Mouse (Mus musculus) ES-Bruce4 (cell line): ENCODE measurements around the gene Tuba1a. TPM values are rescaled to one million over a fixed set of nuclear protein-coding genes. Genes with fewer than 3 reads are reported as not detected.

ENCODE experiments used
- H3K27ac ChIP-seq: 2 replicates; pipeline ENCODE4 v1.5.1; 2012; ENCODE audit warnings: low read length, inconsistent platforms; ENCODE audit not compliant: insufficient read depth
- H3K27me3 ChIP-seq: 2 replicates; pipeline ENCODE4 v1.6.1; 2012; ENCODE audit warnings: mild to moderate bottlenecking, low read length, inconsistent platforms; ENCODE audit not compliant: control insufficient read depth, poor library complexity, insufficient read depth, severe bottlenecking
- H3K36me3 ChIP-seq: 2 replicates; pipeline ENCODE4 v1.6.1; 2012; ENCODE audit warnings: inconsistent platforms, mild to moderate bottlenecking, low read length, moderate library complexity; ENCODE audit not compliant: control insufficient read depth, poor library complexity, insufficient read depth, severe bottlenecking
- H3K4me1 ChIP-seq: one replicate; pipeline ENCODE4 v1.8.1; 2011; ENCODE audit warnings: low read length; ENCODE audit not compliant: control insufficient read depth, insufficient read depth
- H3K4me3 ChIP-seq: 2 replicates; pipeline ENCODE4 v1.5.1; 2011; ENCODE audit warnings: low read depth, mild to moderate bottlenecking, low read length
- H3K9ac ChIP-seq: 2 replicates; pipeline ENCODE4 v1.6.1; 2012; ENCODE audit warnings: low read depth, mild to moderate bottlenecking, inconsistent platforms; ENCODE audit not compliant: poor library complexity, severe bottlenecking
- H3K9me3 ChIP-seq: replicated peaks from 2 replicates; pipeline ENCODE4 v1.6.1; 2012; ENCODE audit warnings: mild to moderate bottlenecking, low read length, inconsistent platforms; ENCODE audit not compliant: control insufficient read depth, poor library complexity, insufficient read depth, severe bottlenecking
- CTCF ChIP-seq: IDR thresholded peaks from one replicate; pipeline ENCODE4 v1.8.1; 2011; ENCODE audit warnings: low read depth, low read length
- EP300 ChIP-seq: IDR thresholded peaks from 2 replicates; pipeline ENCODE4 v1.6.1; 2011; ENCODE audit warnings: low read depth, low read length; ENCODE audit not compliant: insufficient read depth
- POLR2A ChIP-seq: IDR thresholded peaks from one replicate; pipeline ENCODE4 v1.8.1; 2011; ENCODE audit warnings: low read length; ENCODE audit not compliant: insufficient read depth
- polyA plus RNA-seq: library from polyadenylated mRNA; stranded (reverse); fragments of >200 nt; gene quantifications from 2 replicates; pipeline ENCODE4 v1.2.4, GENCODE M21; 2011; ENCODE audit warnings: low read depth; ENCODE audit not compliant: missing spikeins, insufficient read depth, insufficient read length

Gene Tuba1a
- polyA plus RNA-seq, 1 experiment = 700 TPM

- no peaks in the 10 kb centered on the region for H3K9me3 ChIP-seq
- H3K9ac ChIP-seq = peak overlapping the region; percentile 70; the same call in 1 of the 2 replicates
- H3K27ac ChIP-seq = peak overlapping the region; percentile 100
- no peaks in the 10 kb centered on the region for H3K27me3 ChIP-seq
- peaks cover 9% of the 10 kb centered on the region for H3K4me1 ChIP-seq
- H3K4me3 ChIP-seq = no peak overlapping the region
- no peaks in the 10 kb centered on the region for H3K36me3 ChIP-seq
- peak; percentile 53; the same call in 1 of the 2 replicates for TF ChIP-seq EP300
- TF ChIP-seq CTCF = no peak
Measured at GRCm38 (mm10) chr15:98987077-98987630, 33.7 kb upstream of the Tuba1a start.

DNA sequence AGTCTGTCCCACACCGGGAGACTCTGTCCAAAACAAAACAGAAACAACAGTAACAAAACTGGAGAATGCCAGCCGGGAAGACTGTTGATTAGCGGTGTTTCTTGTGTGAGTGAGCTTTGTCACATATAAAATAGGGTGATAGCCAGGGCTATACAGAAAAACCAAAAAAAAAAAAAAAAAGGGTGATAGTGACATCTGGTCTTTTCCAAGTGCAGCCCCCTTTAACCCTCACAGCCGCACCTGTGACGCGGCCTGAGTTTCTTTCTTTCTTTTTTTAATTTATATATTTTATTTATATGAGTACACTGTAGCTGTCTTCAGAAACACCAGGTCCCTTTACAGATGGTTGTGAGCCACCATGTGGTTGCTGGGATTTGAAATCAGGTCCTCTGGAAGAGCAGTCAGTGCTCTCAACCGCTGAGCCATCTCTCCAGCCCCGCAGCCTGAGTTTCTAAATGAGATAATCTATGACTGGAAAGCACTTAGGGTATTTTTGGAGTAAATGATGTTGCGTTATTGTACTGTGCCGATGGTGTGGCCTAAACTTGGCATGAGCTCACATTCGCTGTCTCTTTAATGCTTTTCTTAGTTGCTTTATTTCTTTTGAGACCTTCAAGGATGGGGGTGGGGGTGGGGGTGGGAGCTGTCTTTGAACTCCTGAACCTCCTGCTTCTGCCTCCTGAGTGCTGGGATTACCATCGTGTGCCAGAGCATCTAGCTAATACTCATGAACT is 32.6 kb upstream of the Tuba1a start:
- Histone ChIP-seq H3K4me3 (peak overlapping the region; percentile 66), H3K36me3 (no peaks in the 10 kb centered on the region), H3K9me3 (no peaks in the 10 kb centered on the region), H3K27ac (peak overlapping the region; percentile 92), H3K27me3 (no peaks in the 10 kb centered on the region), H3K4me1 (peaks cover 8% of the 10 kb centered on the region), H3K9ac (peak overlapping the region; percentile 70; the same call in 1 of the 2 replicates)
- TF ChIP-seq CTCF = no peak
- TF ChIP-seq EP300 = no peak
- no peak for TF ChIP-seq POLR2A

- peaks cover 8% of the 10 kb centered on the region for H3K4me1 ChIP-seq
- H3K9ac ChIP-seq = peak overlapping the region; percentile 17
- H3K27me3 ChIP-seq = no peaks in the 10 kb centered on the region
- H3K27ac ChIP-seq = peak overlapping the region; percentile 92
- TF ChIP-seq POLR2A (peak; percentile 46), EP300 (peak; percentile 89), CTCF (no peak)
- H3K9me3 ChIP-seq = no peaks in the 10 kb centered on the region
- no peaks in the 10 kb centered on the region for H3K36me3 ChIP-seq
- peak overlapping the region; percentile 66 for H3K4me3 ChIP-seq
Measured at GRCm38 (mm10) chr15:98985240-98985981, 31.9 kb upstream of the Tuba1a start.

DNA sequence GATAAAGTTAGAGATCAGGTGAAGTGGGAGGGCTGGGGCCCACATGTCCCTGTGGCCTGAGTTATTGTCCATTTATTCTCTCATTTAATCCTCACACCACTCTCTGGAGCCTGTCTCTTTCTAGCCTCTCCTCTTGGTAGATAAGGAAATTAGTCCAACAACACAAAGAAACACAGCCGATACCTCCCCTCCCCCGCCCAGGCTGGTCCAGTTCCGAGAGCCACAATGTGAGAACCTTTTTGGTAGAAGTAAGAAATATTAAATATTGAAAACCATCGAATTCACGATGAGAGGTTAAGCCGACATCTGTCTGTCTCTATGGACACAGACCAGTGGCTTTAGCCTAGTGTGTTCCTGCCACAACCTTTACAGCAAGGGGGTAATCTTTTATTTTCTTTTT is 31.2 kb upstream of the Tuba1a start:
- H3K27ac ChIP-seq = peak overlapping the region; percentile 92
- peak overlapping the region; percentile 17 for H3K9ac ChIP-seq
- no peaks in the 10 kb centered on the region for H3K9me3 ChIP-seq
- no peak overlapping the region for H3K4me3 ChIP-seq
- no peaks in the 10 kb centered on the region for H3K27me3 ChIP-seq
- H3K4me1 ChIP-seq = peaks cover 10% of the 10 kb centered on the region
- TF ChIP-seq CTCF = no peak
- TF ChIP-seq POLR2A = no peak
- TF ChIP-seq EP300 = no peak
- no peaks in the 10 kb centered on the region for H3K36me3 ChIP-seq

DNA sequence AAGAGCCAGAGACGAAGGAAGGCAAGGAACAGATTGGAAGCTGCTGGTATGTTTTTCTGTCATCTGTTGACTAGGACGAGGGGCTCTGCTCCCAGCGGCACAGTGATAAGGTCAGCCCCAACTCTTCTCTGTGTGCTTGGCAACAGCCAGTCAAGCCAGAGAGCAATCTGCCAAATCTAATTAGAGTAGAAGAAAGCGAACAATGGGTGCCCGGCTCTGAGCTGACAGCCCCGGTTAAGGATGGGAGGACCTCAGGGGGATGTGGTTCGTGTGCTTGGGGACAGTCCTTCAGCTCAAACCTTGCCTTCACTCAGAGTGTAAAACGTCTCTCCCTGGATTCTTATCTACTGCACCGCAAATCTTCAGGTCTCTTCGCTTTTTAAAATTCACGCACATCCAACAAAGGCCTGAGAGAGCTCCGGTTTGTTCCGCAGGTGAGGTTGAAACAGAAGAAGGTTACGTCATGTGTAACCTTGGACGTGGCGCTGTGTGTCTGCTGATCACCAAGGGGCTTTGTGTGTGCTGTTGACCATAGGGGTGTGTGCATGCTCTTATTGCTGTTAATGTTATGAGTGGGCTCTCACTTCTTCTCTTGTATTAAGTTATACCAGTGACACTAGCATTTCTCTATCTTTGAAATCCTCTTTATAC is 30.1 kb upstream of the Tuba1a start:
- Histone ChIP-seq H3K9me3 (no peaks in the 10 kb centered on the region), H3K27ac (peak overlapping the region; percentile 10), H3K27me3 (no peaks in the 10 kb centered on the region), H3K4me3 (peak overlapping the region; percentile 7; the same call in 1 of the 2 replicates), H3K36me3 (no peaks in the 10 kb centered on the region), H3K9ac (0 out of 2 replicates have a peak overlapping the region, but pooled peaks have one; percentile 3), H3K4me1 (peaks cover 14% of the 10 kb centered on the region)
- TF ChIP-seq POLR2A (no peak), EP300 (no peak), CTCF (no peak)

- H3K4me3 ChIP-seq = no peak overlapping the region
- H3K9ac ChIP-seq = no peak overlapping the region
- H3K36me3 ChIP-seq = no peaks in the 10 kb centered on the region
- H3K9me3 ChIP-seq = no peaks in the 10 kb centered on the region
- H3K4me1 ChIP-seq = peaks cover 17% of the 10 kb centered on the region
- H3K27me3 ChIP-seq = no peaks in the 10 kb centered on the region
- TF ChIP-seq POLR2A (no peak), CTCF (no peak), EP300 (peak; percentile 79; the same call in 1 of the 2 replicates)
- peak overlapping the region; percentile 67 for H3K27ac ChIP-seq
Measured at GRCm38 (mm10) chr15:98982100-98982499, 28.6 kb upstream of the Tuba1a start.
